Mouse (Mus musculus): ENCODE measurements around the gene Fanci. TPM values are rescaled to one million over a fixed set of nuclear protein-coding genes. Genes with fewer than 3 reads are reported as not detected.

Gene Fanci
- 6.2 and 6.3 TPM in 2 replicates for polyA plus RNA-seq (2015; fragmentation: Nextera tagmentation; extraction: Ambion mirVana)

DNA sequence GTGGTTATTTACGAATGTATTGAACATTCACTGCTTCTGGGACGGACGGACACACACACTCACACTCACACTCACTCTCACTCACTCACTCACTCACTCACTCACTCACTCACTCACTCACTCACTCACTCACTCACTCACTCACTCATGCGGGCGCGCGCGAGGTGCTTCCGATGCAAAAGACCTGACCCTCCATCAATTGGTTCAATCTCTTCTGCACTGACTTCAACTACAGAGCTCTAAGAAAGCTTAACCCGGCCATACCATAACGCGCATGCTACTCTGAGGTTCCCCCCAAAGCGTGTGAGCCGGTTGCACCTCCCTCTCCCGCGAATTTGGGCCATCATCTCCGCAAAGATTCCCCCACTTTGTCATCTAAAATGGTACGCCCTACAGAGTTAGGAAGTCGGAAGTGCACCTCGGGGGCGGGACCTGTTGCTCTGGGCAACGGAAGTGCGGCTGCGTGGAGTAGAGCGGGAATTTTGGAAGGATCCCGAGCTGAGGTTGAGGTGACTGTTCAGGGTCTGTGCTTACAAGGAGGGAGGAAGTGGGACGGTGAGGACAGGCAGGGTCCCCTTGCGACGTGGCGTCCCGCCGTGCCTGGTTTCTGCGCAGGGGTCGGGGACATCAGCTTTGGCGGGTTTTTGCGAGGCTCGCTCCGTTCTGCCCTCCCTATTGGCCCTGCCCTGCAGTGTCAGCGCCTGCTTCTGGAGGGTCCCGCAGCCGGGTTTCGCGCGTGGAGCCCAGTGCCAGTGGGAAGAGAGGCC, at the start of gene Fanci:
Gene Fanci, plus strand, starts transcription at position 47 of the 767 bp plus-strand sequence.
- Histone ChIP-seq H3K4me1 (0 out of 2 replicates have a peak, but pooled peaks cover 5% of the 10 kb centered on the region), H3K4me3 (replicated peaks) (peak within 1 kb of the TSS; percentile 62), H3K4me2 (replicated peaks) (peak within 1 kb of the TSS; percentile 94), H3K9ac (peak within 1 kb of the TSS; percentile 37), H3K36me3 (no peaks in the 10 kb centered on the region), H3K27me3 (no peaks in the 10 kb centered on the region), H3K27ac (replicated peaks) (peak within 1 kb of the TSS; percentile 92), H3K9me3 (replicated peaks) (no peaks in the 10 kb centered on the region)
- under 1% methylated on average over 44 of the region's 44 CpGs for WGBS
- peak; percentile 88 for ATAC-seq (ENCODE audit: insufficient number of reproducible peaks, low FRiP score, low TSS enrichment, low read depth)

DNA sequence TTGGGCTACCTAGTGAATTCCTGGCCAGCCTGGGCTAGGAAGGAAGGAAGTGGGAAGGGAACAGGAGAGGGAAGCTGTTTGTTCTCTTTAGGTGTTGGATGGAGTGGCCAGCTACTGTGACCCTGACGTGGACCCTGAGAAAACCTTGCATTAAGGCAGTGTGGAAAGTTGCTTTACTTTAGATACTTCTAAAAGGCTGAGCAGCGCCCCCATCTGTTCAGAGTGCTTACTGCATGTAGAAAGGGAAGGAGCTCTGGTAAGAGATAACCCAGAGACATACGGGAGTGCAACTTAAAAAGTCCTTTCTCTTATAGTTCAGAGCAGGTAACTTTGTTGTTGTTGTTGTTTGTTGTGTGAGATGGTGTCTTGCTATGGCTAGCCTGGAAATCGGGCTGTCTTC, 45.8 kb upstream of the Fanci start:
- no peak overlapping the region for H3K9ac ChIP-seq
- H3K36me3 ChIP-seq = peaks cover 25% of the 10 kb centered on the region
- H3K4me2 ChIP-seq (replicated peaks) = no peak overlapping the region
- no peaks in the 10 kb centered on the region for H3K27me3 ChIP-seq
- no peaks in the 10 kb centered on the region for H3K4me1 ChIP-seq
- no peak overlapping the region for H3K4me3 ChIP-seq (replicated peaks)
- no peaks in the 10 kb centered on the region for H3K9me3 ChIP-seq (replicated peaks)
- no peak for ATAC-seq (ENCODE audit: insufficient number of reproducible peaks, low FRiP score, low TSS enrichment, low read depth)
- H3K27ac ChIP-seq (replicated peaks) = no peak overlapping the region
- 52% methylated on average over 4 of the region's 4 CpGs for WGBS

DNA sequence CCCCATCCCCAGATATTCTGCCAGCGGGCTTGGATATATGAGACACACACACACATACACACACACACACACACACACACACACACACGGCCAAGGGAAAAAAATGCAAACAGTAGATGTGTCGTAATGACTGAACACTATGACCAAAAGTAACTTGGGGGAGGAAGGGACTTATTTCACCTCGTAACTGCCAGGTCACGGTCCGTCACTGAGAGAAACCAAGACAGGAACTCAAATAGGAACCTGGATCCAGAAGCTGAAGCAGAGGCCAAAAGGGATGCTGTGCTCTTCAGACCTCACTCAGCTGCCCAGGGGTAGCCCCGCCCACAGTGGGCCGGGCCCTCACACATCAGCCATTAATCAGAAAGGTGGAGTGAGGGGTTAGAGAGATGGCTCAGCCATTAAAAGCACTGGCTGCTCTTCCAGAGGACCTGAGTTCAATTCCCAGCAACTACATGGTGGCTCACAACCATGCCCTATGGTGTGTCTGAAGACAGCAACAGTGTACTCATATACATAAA, 45.1 kb upstream of the Fanci start:
- H3K27ac ChIP-seq (replicated peaks) = no peak overlapping the region
- no peak for ATAC-seq (ENCODE audit: insufficient number of reproducible peaks, low FRiP score, low TSS enrichment, low read depth)
- peaks cover 31% of the 10 kb centered on the region for H3K36me3 ChIP-seq
- no peaks in the 10 kb centered on the region for H3K27me3 ChIP-seq
- no peak overlapping the region for H3K9ac ChIP-seq
- 74% methylated on average over 8 of the region's 8 CpGs for WGBS
- H3K4me1 ChIP-seq = no peaks in the 10 kb centered on the region
- H3K9me3 ChIP-seq (replicated peaks) = no peaks in the 10 kb centered on the region
- H3K4me3 ChIP-seq (replicated peaks) = no peak overlapping the region
- no peak overlapping the region for H3K4me2 ChIP-seq (replicated peaks)

DNA sequence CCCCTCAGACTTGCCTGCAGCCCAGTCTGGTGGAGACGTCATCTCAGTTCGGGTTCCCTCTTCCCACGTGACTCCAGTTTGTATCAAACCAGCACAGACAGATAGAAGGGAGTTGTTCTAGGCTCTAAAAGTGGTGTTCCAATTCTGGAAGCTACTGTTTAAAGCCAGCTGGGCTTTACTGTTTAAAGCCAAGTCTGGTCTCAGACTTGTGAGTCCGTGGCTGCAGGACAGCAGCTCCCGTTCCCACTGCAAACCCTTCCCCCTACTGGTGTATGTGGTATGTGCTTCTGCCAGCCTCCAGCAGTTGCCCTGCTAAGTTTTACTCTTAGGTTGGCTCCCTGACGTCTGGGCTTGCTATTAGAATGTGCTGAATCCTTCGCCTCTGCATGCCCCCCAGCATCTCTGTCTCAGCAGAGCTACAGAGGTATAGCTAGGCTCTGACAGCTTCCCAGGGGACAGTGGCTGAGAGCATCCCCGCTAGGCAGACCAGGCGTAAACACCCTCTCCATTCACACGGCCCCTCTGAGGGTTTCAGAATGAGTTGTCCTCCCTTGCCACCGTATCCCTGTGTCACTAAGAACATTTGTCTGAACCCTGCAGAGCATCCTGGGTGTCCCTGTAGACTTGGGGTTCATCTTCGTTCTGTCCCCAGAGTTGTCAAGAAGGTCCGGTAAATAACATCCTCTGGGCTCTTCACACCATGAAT, 44.5 kb upstream of the Fanci start:
- Histone ChIP-seq H3K36me3 (peaks cover 35% of the 10 kb centered on the region), H3K9me3 (replicated peaks) (no peaks in the 10 kb centered on the region), H3K9ac (no peak overlapping the region), H3K27me3 (no peaks in the 10 kb centered on the region), H3K4me1 (no peaks in the 10 kb centered on the region), H3K4me3 (replicated peaks) (no peak overlapping the region), H3K27ac (replicated peaks) (no peak overlapping the region), H3K4me2 (replicated peaks) (no peak overlapping the region)
- WGBS = 64% methylated on average over 13 of the region's 13 CpGs
- peak; percentile 60 for ATAC-seq (ENCODE audit: insufficient number of reproducible peaks, low FRiP score, low TSS enrichment, low read depth)

DNA sequence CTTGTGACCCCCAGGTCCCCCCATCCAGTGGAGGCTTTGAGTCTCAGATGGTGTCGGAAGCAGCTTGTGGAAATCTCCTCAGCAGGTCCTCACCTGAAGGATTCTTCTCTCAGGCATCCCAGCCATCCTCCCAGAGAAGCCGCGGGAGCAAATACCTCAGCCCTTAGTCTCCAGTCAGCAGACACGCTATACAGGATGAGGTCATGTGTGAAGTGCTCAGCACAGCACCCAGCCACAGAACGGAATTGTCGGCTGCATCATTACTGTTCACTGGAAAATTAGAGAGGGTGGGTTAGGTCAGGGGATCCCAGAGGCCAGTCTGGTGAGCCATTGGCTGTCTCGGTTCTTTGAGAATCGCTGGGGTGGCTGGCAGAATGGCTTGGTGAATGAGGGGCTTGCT, 42.9 kb upstream of the Fanci start:
- H3K36me3 ChIP-seq = peaks cover 27% of the 10 kb centered on the region

DNA sequence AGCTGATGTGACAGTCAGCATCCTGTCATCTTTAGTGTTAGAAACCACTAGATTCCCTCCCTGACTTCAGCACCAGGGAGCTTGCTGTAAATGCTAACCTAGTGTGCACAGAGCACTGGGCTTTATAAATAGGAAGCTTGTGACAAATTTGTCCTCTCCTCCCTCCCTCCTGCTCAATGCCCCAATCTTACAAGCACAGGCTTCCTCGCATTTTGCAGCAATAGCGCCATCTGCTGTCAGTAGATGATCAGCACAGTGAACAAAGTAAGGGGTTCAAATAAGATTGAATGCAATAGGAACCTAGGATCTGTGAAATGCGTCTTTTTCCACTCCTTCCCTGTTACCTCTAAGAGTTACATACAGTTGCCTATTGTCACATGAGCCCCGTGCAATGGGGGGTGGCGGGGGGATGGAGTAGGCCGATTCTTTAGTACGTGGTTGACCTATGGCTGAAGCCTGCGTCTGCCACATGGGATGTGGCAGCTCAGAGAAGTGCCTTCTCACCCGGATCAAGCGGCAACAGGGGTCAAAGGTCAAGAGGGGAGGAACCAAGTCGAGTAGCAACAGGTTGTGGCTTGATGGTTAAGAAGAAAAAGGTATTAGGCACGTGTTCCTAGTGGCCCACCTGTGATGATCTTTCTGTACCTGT, 41.9 kb upstream of the Fanci start:
- H3K36me3 ChIP-seq = peaks cover 35% of the 10 kb centered on the region
- no peak for ATAC-seq (ENCODE audit: insufficient number of reproducible peaks, low FRiP score, low TSS enrichment, low read depth)

More for the DNA sequence above, 42.9 kb upstream of the Fanci start:
- Histone ChIP-seq H3K9me3 (replicated peaks) (no peaks in the 10 kb centered on the region), H3K27ac (replicated peaks) (no peak overlapping the region), H3K4me3 (replicated peaks) (no peak overlapping the region), H3K4me2 (replicated peaks) (no peak overlapping the region), H3K9ac (no peak overlapping the region), H3K4me1 (no peaks in the 10 kb centered on the region), H3K27me3 (no peaks in the 10 kb centered on the region)
- ATAC-seq (ENCODE audit: insufficient number of reproducible peaks, low FRiP score, low TSS enrichment, low read depth) = no peak
- 78% methylated on average over 8 of the region's 8 CpGs for WGBS

DNA sequence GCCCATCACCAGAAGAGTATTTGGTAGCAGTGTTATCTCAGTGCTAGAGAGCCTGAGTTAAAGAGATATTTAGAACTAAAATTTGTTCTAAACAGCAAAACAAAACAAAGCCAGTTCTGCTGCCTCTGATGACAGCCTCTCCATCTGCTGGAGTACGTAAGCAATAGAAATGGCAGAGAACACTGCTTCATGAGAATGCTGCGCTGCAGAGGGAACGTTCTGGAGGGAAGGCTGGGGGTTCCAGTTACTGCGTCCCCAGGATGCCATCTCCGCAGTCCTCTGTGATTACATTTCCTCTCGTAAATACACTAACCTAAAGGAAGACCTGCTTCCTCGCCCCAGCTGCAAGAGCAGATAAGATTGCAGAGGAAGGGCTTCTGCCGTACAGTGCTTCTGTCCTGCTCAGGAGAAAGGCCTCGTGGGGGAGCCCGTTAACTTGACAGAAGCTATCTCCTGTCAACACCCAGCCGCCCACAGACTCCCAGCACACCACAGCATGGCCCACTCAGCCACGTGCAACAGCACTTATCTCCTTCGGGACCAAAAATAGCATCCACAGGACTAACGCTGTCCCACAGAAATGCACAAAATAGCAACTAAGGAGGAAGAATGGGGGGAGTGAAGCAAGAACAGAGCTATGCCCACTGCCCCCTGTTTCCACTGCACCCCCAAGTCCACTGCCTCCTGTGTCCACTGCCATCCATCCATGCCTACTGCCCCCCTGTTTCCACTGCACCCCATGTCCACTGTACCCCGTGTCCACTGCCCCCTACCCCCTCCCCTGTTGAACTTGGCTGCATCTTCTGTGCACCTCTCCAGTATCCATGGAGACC, 33.2 kb upstream of the Fanci start:
- peaks cover 59% of the 10 kb centered on the region for H3K36me3 ChIP-seq
- no peaks in the 10 kb centered on the region for H3K9me3 ChIP-seq (replicated peaks)
- no peak overlapping the region for H3K4me3 ChIP-seq (replicated peaks)
- no peaks in the 10 kb centered on the region for H3K27me3 ChIP-seq
- no peak overlapping the region for H3K9ac ChIP-seq
- H3K4me1 ChIP-seq = no peaks in the 10 kb centered on the region
- no peak overlapping the region for H3K27ac ChIP-seq (replicated peaks)
- no peak for ATAC-seq (ENCODE audit: insufficient number of reproducible peaks, low FRiP score, low TSS enrichment, low read depth)
- no peak overlapping the region for H3K4me2 ChIP-seq (replicated peaks)
- 68% methylated on average over 15 of the region's 15 CpGs for WGBS

More for the DNA sequence above, 41.9 kb upstream of the Fanci start:
- H3K4me2 ChIP-seq (replicated peaks) = no peak overlapping the region
- no peaks in the 10 kb centered on the region for H3K4me1 ChIP-seq
- 28% methylated on average over 12 of the region's 12 CpGs for WGBS
- no peak overlapping the region for H3K27ac ChIP-seq (replicated peaks)
- no peak overlapping the region for H3K9ac ChIP-seq
- H3K4me3 ChIP-seq (replicated peaks) = no peak overlapping the region
- H3K9me3 ChIP-seq (replicated peaks) = no peaks in the 10 kb centered on the region
- H3K27me3 ChIP-seq = no peaks in the 10 kb centered on the region

DNA sequence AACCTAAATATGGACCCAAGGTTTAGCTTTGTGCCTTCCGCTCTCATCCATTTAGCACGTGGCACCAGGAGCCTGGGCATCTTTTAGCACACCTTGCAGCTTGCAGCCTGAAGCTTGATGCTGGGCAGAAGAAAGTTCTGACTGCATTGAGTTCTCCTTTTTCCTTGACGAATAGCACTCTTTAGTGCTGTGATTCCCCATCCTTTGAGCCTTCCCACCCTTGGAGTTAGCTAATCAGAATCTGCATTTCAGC, 32.6 kb upstream of the Fanci start:
- Histone ChIP-seq H3K27me3 (no peaks in the 10 kb centered on the region), H3K4me1 (no peaks in the 10 kb centered on the region), H3K27ac (replicated peaks) (no peak overlapping the region), H3K4me2 (replicated peaks) (no peak overlapping the region), H3K9ac (no peak overlapping the region), H3K4me3 (replicated peaks) (no peak overlapping the region), H3K9me3 (replicated peaks) (no peaks in the 10 kb centered on the region), H3K36me3 (peaks cover 53% of the 10 kb centered on the region)
- no peak for ATAC-seq (ENCODE audit: insufficient number of reproducible peaks, low FRiP score, low TSS enrichment, low read depth)
- 93% methylated on average over 3 of the region's 3 CpGs for WGBS

DNA sequence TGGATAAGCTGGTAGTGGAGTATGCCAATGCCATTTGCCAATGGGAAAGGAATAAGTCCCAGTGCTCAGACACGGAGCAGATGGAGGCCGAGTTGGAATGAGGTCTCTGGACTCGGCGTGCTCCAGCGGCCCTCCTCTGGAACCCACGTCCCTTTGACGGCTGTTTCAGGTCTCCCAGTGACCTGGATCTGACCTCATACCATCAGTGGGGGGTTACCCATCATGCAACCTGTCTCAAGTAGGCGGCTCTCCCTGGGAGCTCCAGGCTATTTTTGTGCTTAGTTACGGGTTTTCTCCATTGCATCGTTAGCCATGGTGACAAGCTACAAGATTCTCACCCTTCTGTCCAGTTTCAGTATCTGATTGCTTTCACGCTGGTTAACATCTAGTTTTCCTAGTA, 31.7 kb upstream of the Fanci start:
- H3K9ac ChIP-seq = no peak overlapping the region
- H3K4me1 ChIP-seq = no peaks in the 10 kb centered on the region
- 58% methylated on average over 11 of the region's 11 CpGs for WGBS
- peaks cover 47% of the 10 kb centered on the region for H3K36me3 ChIP-seq
- no peak for ATAC-seq (ENCODE audit: insufficient number of reproducible peaks, low FRiP score, low TSS enrichment, low read depth)
- H3K27ac ChIP-seq (replicated peaks) = no peak overlapping the region
- no peak overlapping the region for H3K4me2 ChIP-seq (replicated peaks)
- H3K27me3 ChIP-seq = no peaks in the 10 kb centered on the region
- no peak overlapping the region for H3K4me3 ChIP-seq (replicated peaks)
- no peaks in the 10 kb centered on the region for H3K9me3 ChIP-seq (replicated peaks)

DNA sequence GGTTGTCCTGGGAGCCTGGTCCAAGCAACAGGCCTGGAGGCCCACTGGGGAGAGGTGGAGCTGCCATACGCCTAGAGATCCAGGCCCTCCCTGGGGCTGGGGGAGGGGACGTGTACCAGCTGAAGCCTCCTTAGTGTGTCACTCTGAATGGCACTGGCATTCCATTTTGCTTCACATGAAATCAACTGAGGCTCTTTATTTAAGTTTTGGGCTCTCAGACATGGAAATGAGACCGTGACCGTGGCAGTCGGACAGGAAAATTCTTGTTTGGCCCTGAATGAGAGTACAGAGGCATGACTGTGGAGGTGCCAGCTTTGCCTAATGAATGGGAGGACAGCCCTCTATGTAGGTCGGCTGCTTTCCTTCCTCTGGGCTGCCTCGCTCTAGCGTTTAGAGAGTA, 29.5 kb upstream of the Fanci start:
- WGBS = 69% methylated on average over 8 of the region's 8 CpGs

More for the DNA sequence above, 29.5 kb upstream of the Fanci start:
- 0 out of 2 replicates have a peak, but pooled peaks have one; percentile 59 for ATAC-seq (ENCODE audit: insufficient number of reproducible peaks, low FRiP score, low TSS enrichment, low read depth)
- Histone ChIP-seq H3K9ac (no peak overlapping the region), H3K27ac (replicated peaks) (0 out of 2 replicates have a peak overlapping the region, but pooled peaks have one; percentile 13), H3K9me3 (replicated peaks) (no peaks in the 10 kb centered on the region), H3K4me2 (replicated peaks) (no peak overlapping the region), H3K4me1 (no peaks in the 10 kb centered on the region), H3K36me3 (peaks cover 34% of the 10 kb centered on the region), H3K27me3 (no peaks in the 10 kb centered on the region), H3K4me3 (replicated peaks) (no peak overlapping the region)

All from embryonic facial prominence, embryonic 15.5 days (tissue).